Mouse (Mus musculus) forebrain, embryonic 12.5 days (tissue): ENCODE results near the gene Trex1. TPM values are rescaled to one million over a fixed set of nuclear protein-coding genes. Genes with fewer than 3 reads are reported as not detected.

Experiments
- ATAC-seq: fragments of 200-750 bp; cut with Nextera tagmentation; 2 replicates; pipeline ENCODE4 v1.8.0; 2017; ENCODE audit warnings: moderate TSS enrichment; ENCODE audit not compliant: low FRiP score
- H3K27ac ChIP-seq: fragments of 300-500 bp; sonication (generic); 2 replicates; pipeline ENCODE4 v1.5.1; 2016; ENCODE audit warnings: mild to moderate bottlenecking
- H3K27me3 ChIP-seq: fragments of 300-500 bp; sonication (generic); 2 replicates; pipeline ENCODE4 v1.6.1; 2016; ENCODE audit warnings: mild to moderate bottlenecking
- H3K36me3 ChIP-seq: fragments of 300-500 bp; sonication (generic); replicated peaks from 2 replicates; pipeline ENCODE4 v1.6.1; 2016; ENCODE audit warnings: mild to moderate bottlenecking
- H3K4me1 ChIP-seq: fragments of 300-500 bp; sonication (generic); 2 replicates; pipeline ENCODE4 v1.6.1; 2016
- H3K4me2 ChIP-seq: fragments of 300-500 bp; sonication (generic); 2 replicates; pipeline ENCODE4 v1.6.1; 2016; ENCODE audit warnings: mild to moderate bottlenecking, moderate library complexity
- H3K4me3 ChIP-seq: fragments of 300-500 bp; sonication (generic); replicated peaks from 2 replicates; pipeline ENCODE4 v1.5.1; 2016; ENCODE audit warnings: mild to moderate bottlenecking
- H3K9ac ChIP-seq: fragments of 300-500 bp; sonication (generic); 2 replicates; pipeline ENCODE4 v1.6.1; 2016; ENCODE audit warnings: mild to moderate bottlenecking
- H3K9me3 ChIP-seq: fragments of 300-500 bp; sonication (generic); 2 replicates; pipeline ENCODE4 v1.6.1; 2016
- WGBS: fragments of 180-500 bp; shearing (Covaris S2); methylation state at CpG from one replicate; pipeline ENCODE4 v1.1.7; 2016; 5-methylcytosine and 5-hydroxymethylcytosine counted together
- polyA plus RNA-seq: library from polyadenylated mRNA; unstranded; fragments of >200 nt; fragmentation: Nextera tagmentation; extraction: Ambion mirVana; gene quantifications from 2 replicates; pipeline ENCODE4 v1.2.1, GENCODE M21; 2016

The Trex1 gene
- 8.4 and 8.9 TPM in 2 replicates for polyA plus RNA-seq

DNA sequence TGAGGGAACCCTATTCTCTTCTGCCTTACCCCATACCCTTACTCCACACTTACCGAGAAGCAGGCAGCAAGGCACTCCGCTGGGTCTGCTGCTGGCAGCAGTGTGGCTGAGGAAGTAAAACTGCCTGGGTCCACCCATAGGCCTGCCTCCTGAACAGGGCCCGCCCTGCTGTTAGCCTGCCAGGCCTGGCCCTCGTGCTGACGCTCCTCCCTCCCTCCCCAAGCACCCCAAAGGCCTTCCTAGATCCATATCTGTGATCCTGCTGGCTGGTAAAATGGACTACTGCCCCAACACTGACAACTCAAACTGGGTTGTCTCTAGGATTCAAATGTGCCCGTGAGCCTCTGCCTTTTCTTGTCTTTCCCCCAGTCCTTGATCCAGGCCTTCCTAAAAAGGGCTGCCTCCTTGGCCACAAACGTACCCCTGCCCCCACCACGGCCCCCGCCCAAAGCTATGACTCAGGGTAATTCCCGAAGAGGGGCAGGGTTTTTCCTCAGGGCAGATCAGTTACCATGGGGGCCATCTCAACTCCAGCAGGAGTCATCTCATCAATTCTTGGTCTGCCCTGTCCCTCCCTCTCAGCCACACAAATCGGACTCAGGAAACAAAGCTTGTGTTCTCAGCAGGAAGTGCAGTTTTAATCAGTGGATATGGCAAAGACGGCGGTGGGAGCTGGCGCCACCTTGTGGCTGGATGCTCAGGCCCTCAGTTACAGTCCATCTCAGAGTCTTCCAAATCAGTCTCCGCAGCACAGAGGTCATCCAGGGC is at the start of gene Trex1:
Gene Trex1 (minus strand): TSS at position 599 of the 768 bp plus-strand sequence.
- peaks cover 22% of the 10 kb centered on the region for H3K4me1 ChIP-seq
- peak within 1 kb of the TSS; percentile 26 for H3K4me3 ChIP-seq
- no peaks in the 10 kb centered on the region for H3K27me3 ChIP-seq
- H3K36me3 ChIP-seq = peaks cover 72% of the 10 kb centered on the region
- H3K4me2 ChIP-seq = peak within 1 kb of the TSS; percentile 43
- no peaks in the 10 kb centered on the region for H3K9me3 ChIP-seq
- peak within 1 kb of the TSS; percentile 50 for H3K9ac ChIP-seq
- peak within 1 kb of the TSS; percentile 72 for H3K27ac ChIP-seq
- peak; percentile 78 for ATAC-seq
- 30% methylated on average over 15 of the region's 15 CpGs for WGBS

DNA sequence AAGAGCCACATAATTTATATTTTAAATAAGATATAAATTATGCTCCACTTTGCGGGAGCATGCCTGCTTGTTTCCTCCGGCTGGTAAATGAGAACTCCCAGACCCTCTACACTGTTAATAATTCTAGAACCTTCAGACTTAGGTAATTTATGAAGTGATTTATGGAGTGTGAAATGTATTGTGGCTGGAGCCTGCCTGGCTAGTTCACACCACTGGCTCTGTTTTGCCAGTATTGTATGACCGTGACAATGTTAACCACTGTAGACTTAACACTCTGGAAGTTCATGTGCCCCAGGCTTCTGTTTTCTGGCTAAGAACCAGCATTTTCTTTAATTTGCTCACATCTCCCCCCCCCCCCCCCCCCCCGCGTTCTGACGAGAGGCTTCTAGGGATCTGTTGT is 47.8 kb upstream of the Trex1 start:
- no peak for ATAC-seq
- peaks cover 98% of the 10 kb centered on the region for H3K36me3 ChIP-seq
- no peaks in the 10 kb centered on the region for H3K27me3 ChIP-seq
- no peaks in the 10 kb centered on the region for H3K9me3 ChIP-seq
- H3K4me2 ChIP-seq = no peak overlapping the region
- 94% methylated on average over 3 of the region's 6 CpGs for WGBS
- H3K4me1 ChIP-seq = peaks cover 7% of the 10 kb centered on the region
- no peak overlapping the region for H3K27ac ChIP-seq
- H3K9ac ChIP-seq = no peak overlapping the region
- H3K4me3 ChIP-seq = no peak overlapping the region

GRCm38 (mm10) chr9:109105648-109106047 is 46.1 kb upstream of the Trex1 start:
- 96% methylated on average over 12 of the region's 12 CpGs for WGBS
- H3K9ac ChIP-seq = no peak overlapping the region
- no peak for ATAC-seq

GRCm38 (mm10) chr9:109105011-109105410 is 45.5 kb upstream of the Trex1 start:
- peak; percentile 27; the same call in 1 of the 2 replicates for ATAC-seq
- Histone ChIP-seq H3K27ac (no peak overlapping the region), H3K4me1 (peaks cover 11% of the 10 kb centered on the region), H3K9ac (no peak overlapping the region), H3K9me3 (no peaks in the 10 kb centered on the region), H3K4me3 (no peak overlapping the region), H3K27me3 (no peaks in the 10 kb centered on the region), H3K36me3 (peaks cover 98% of the 10 kb centered on the region), H3K4me2 (no peak overlapping the region)
- 85% methylated on average over 12 of the region's 12 CpGs for WGBS

More at GRCm38 (mm10) chr9:109105648-109106047, 46.1 kb upstream of the Trex1 start:
- H3K4me1 ChIP-seq = peaks cover 7% of the 10 kb centered on the region
- no peak overlapping the region for H3K4me3 ChIP-seq
- no peak overlapping the region for H3K27ac ChIP-seq
- peaks cover 98% of the 10 kb centered on the region for H3K36me3 ChIP-seq
- H3K27me3 ChIP-seq = no peaks in the 10 kb centered on the region
- H3K9me3 ChIP-seq = no peaks in the 10 kb centered on the region
- no peak overlapping the region for H3K4me2 ChIP-seq

- Histone ChIP-seq H3K9ac (no peak overlapping the region), H3K4me1 (peaks cover 15% of the 10 kb centered on the region), H3K9me3 (no peaks in the 10 kb centered on the region), H3K4me3 (no peak overlapping the region), H3K4me2 (no peak overlapping the region), H3K27me3 (no peaks in the 10 kb centered on the region), H3K27ac (0 out of 2 replicates have a peak overlapping the region, but pooled peaks have one; percentile 13), H3K36me3 (peaks cover 98% of the 10 kb centered on the region)
- no peak for ATAC-seq
- WGBS = 92% methylated on average over 9 of the region's 9 CpGs
These were observed 44.5 kb upstream of the Trex1 start for GRCm38 (mm10) chr9:109104083-109104482.

GRCm38 (mm10) chr9:109103250-109103649 is 43.7 kb upstream of the Trex1 start:
- peaks cover 93% of the 10 kb centered on the region for H3K36me3 ChIP-seq
- WGBS = 85% methylated on average over 7 of the region's 7 CpGs

DNA sequence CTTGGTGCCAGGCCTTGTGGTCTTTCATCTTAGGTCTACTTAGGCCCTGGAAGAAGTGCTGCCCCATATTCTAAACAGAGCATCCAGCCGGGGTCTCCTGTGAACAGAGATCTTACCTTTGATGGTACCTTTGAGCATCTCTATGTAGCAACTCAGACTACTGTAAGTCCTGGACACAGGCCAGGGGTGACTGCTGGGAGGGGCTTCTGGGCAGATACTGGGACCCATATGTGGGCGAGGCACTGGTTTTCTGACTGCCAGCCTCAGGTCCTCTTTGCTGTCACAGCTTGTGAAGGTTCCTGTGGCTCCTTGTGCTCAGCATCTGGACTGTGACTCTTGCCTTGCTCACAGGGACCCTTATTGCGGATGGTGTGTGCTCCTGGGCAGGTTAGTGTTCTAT is 43.0 kb upstream of the Trex1 start:
- H3K27me3 ChIP-seq = no peaks in the 10 kb centered on the region
- H3K4me1 ChIP-seq = peaks cover 30% of the 10 kb centered on the region
- 0 out of 2 replicates have a peak overlapping the region, but pooled peaks have one; percentile 13 for H3K27ac ChIP-seq
- 93% methylated on average over 3 of the region's 3 CpGs for WGBS
- H3K9ac ChIP-seq = no peak overlapping the region
- H3K9me3 ChIP-seq = no peaks in the 10 kb centered on the region
- ATAC-seq = no peak
- H3K36me3 ChIP-seq = peaks cover 85% of the 10 kb centered on the region
- H3K4me2 ChIP-seq = no peak overlapping the region
- H3K4me3 ChIP-seq = no peak overlapping the region

More at GRCm38 (mm10) chr9:109103250-109103649, 43.7 kb upstream of the Trex1 start:
- no peak overlapping the region for H3K9ac ChIP-seq
- H3K4me2 ChIP-seq = no peak overlapping the region
- ATAC-seq = no peak
- no peaks in the 10 kb centered on the region for H3K27me3 ChIP-seq
- no peak overlapping the region for H3K4me3 ChIP-seq
- H3K27ac ChIP-seq = no peak overlapping the region
- H3K9me3 ChIP-seq = no peaks in the 10 kb centered on the region
- H3K4me1 ChIP-seq = peaks cover 23% of the 10 kb centered on the region

GRCm38 (mm10) chr9:109101933-109102445 is 42.5 kb upstream of the Trex1 start:
- Histone ChIP-seq H3K9ac (no peak overlapping the region), H3K4me3 (no peak overlapping the region), H3K9me3 (no peaks in the 10 kb centered on the region), H3K4me1 (peaks cover 35% of the 10 kb centered on the region), H3K36me3 (peaks cover 82% of the 10 kb centered on the region), H3K27me3 (no peaks in the 10 kb centered on the region), H3K4me2 (no peak overlapping the region), H3K27ac (no peak overlapping the region)
- no peak for ATAC-seq
- WGBS = 94% methylated on average over 5 of the region's 5 CpGs

DNA sequence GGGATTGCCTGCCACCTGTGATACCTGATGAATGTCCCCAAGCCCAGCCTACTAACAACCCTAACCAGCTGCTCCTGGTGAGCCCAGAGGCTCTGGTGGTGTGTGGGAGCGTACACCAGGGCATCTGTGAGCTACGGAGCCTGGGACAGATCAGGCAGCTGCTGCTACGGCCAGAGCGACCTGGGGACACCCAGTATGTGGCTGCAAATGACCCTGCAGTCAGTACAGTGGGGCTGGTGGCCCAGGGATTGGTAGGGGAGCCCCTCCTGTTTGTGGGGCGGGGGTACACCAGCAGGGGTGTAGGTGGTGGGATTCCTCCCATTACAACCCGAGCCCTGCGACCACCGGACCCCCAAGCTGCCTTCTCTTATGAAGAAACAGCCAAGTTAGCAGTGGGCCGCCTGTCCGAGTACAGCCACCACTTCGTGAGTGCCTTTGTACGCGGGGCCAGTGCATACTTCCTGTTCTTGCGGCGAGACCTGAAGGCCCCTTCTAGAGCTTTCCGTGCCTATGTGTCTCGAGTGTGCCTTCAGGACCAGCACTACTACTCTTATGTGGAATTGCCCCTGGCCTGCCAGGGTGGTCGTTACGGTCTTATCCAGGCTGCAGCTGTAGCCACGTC is 40.9 kb upstream of the Trex1 start:
- ATAC-seq = no peak
- H3K27me3 ChIP-seq = no peaks in the 10 kb centered on the region
- no peak overlapping the region for H3K4me2 ChIP-seq
- 89% methylated on average over 20 of the region's 20 CpGs for WGBS
- H3K9ac ChIP-seq = no peak overlapping the region
- H3K36me3 ChIP-seq = peaks cover 66% of the 10 kb centered on the region
- H3K4me1 ChIP-seq = peaks cover 43% of the 10 kb centered on the region
- no peak overlapping the region for H3K27ac ChIP-seq
- H3K4me3 ChIP-seq = no peak overlapping the region
- H3K9me3 ChIP-seq = no peaks in the 10 kb centered on the region

DNA sequence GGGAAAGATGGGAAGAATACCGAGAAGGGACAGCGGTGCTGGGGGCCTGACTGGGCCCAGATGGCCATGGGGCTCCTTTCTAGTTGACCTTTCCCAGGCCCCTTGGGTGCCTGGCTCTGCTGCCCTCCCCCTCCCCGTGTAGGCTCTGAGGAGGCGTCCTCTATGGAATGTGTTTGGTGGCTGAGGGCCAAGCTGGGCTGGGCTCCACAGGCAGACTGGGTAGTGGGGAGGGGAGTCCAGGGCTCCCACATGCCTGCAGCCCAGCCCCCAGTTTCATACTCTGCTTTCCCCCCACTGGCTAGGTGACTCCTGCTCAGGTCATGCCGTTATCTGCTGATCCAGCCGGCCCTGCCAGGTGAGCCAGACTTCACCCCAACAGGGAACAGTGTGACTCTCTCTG is 39.4 kb upstream of the Trex1 start:
- H3K27ac ChIP-seq = peak overlapping the region; percentile 100; the same call in 1 of the 2 replicates
- peak overlapping the region; percentile 95 for H3K4me2 ChIP-seq
- peak overlapping the region; percentile 97; the same call in 1 of the 2 replicates for H3K9ac ChIP-seq
- ATAC-seq = no peak
- 64% methylated on average over 6 of the region's 6 CpGs for WGBS
- no peaks in the 10 kb centered on the region for H3K9me3 ChIP-seq
- peaks cover 51% of the 10 kb centered on the region for H3K36me3 ChIP-seq
- no peaks in the 10 kb centered on the region for H3K27me3 ChIP-seq
- peaks cover 46% of the 10 kb centered on the region for H3K4me1 ChIP-seq
- H3K4me3 ChIP-seq = peak overlapping the region; percentile 74; the same call in 1 of the 2 replicates

GRCm38 (mm10) chr9:109098366-109098765 is 38.8 kb upstream of the Trex1 start:
- H3K9ac ChIP-seq = peak overlapping the region; percentile 97
- H3K27ac ChIP-seq = peak overlapping the region; percentile 100
- H3K27me3 ChIP-seq = no peaks in the 10 kb centered on the region
- peaks cover 52% of the 10 kb centered on the region for H3K4me1 ChIP-seq
- WGBS = 92% methylated on average over 8 of the region's 8 CpGs
- H3K4me2 ChIP-seq = peak overlapping the region; percentile 95
- no peak for ATAC-seq
- peaks cover 45% of the 10 kb centered on the region for H3K36me3 ChIP-seq
- H3K9me3 ChIP-seq = no peaks in the 10 kb centered on the region
- peak overlapping the region; percentile 74 for H3K4me3 ChIP-seq

DNA sequence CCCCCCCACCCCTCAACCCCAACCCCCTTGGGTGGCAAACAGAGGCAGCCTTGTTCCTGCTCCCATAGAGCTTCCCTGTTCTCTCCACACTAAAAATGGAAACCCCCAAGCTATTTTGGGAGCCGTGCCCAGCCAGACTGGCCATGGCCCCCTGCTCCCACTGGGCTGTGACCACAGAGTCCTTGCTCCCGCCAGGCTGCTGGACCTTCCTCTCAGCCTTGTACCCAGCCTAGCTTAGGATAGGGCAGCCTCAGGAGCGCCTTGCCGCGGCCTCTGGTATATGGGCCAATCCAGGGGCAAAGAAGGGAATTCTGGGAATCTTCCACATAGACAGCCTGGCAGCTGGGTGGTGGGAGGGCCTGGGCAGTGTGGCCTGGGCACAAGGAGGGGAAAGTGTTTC is 38.3 kb upstream of the Trex1 start:
- Histone ChIP-seq H3K36me3 (peaks cover 42% of the 10 kb centered on the region), H3K4me3 (peak overlapping the region; percentile 74), H3K4me2 (peak overlapping the region; percentile 95), H3K9me3 (no peaks in the 10 kb centered on the region), H3K9ac (peak overlapping the region; percentile 97), H3K4me1 (peaks cover 56% of the 10 kb centered on the region), H3K27ac (peak overlapping the region; percentile 100), H3K27me3 (no peaks in the 10 kb centered on the region)
- ATAC-seq = no peak
- WGBS = 65% methylated on average over 5 of the region's 5 CpGs
